Mouse (Mus musculus): ENCODE measurements at regions not wholly inside any gene's neighbourhood (a gene's known extent, or its start where the extent isn't known, plus 50 kb on each side); places are given as distances from the start of the nearest gene placed in this dataset.

- TF ChIP-seq CTCF (IDR thresholded peaks at IDR 0.05; ENCODE audit: low read depth) (no peak), EP300 (IDR thresholded peaks at IDR 0.05; ENCODE audit: low read depth) (no peak)
Observed at GRCm38 (mm10) chr13:101233181-101233842, 400.1 kb upstream of the Slc30a5 start.

All from liver, embryonic 14.5 days (tissue).